Mouse (Mus musculus): Measurements from ENCODE around the gene Zfp874a. TPM values are rescaled to one million over a fixed set of nuclear protein-coding genes. Genes with fewer than 3 reads are reported as not detected.
"Not testable (repeated sequence)": the region's sequence is repeated elsewhere in the genome, so short reads cannot be mapped to it uniquely, and the experiment has no call there.

Zfp874a gene
- total RNA-seq, 2 experiments from 2014 or later, result 9.9 to 12.4 TPM

DNA sequence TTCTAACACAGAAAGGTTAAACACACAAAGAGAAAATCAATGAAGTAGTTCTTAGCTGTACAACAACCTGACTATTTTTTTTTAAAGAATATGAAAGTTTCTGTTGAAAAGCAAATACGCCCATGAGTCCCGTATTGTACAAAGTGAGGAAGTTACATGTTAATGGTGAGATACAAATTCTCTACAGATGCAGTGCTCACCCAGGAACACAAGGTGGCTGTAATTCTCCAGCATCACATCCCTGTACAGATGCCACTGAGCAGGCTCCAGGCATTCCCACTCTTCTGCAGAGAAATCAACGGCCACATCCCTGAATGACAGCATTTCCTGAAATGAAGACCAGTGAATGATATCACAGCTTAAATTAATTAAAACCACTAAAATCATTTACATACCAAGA, 37.8 kb downstream of the Zfp874a start:
- DNase-seq (ENCODE audit: extremely low spot score in 1 of 2, low spot score in 2 of 2); intact Hi-C loops (cut with DNase I): not testable (repeated sequence)

DNA sequence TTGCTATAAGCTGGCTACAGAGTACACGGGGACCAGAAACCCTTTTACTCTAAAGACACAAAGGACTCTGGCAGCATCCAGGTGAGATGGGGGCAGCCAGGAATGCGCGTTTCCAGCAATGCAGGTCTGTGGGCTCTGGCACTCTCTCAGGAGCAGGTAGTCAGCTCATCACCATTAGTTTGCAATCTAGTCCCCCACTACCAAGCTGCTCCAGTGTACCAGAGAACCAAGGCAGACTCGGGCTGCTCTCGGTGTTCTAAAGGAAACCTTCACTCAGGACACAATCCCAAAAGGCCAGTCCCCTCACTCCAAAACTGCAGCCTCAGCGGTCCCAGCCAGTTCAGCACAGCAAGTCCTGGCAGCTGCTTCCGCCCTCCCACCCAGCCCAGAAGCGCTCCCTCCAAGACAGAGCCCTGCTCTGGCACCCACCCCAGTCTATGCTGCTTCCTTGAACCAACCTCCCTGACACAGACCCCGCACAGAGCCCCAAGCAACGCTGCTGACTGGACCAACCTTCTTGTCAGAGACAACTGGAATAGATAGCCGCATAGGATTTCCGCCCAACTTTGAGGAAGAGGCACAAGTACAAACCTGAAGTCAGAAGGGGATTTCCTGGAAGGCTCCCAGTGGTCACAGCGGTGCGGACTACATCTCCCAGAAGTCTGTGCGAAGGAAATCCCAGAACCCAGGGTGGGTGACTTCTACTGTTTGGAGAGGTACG, 52.1 kb downstream of the Zfp874a start, which contains the start of gene Zfp429:
Gene Zfp429, minus strand, starts transcription at position 637 of the 721 bp plus-strand sequence.
- peak; percentile 62 to 81 for DNase-seq (ENCODE audit: extremely low spot score in 1 of 2, low spot score in 2 of 2)
- intact Hi-C loops (cut with DNase I), result not testable (repeated sequence)

DNA sequence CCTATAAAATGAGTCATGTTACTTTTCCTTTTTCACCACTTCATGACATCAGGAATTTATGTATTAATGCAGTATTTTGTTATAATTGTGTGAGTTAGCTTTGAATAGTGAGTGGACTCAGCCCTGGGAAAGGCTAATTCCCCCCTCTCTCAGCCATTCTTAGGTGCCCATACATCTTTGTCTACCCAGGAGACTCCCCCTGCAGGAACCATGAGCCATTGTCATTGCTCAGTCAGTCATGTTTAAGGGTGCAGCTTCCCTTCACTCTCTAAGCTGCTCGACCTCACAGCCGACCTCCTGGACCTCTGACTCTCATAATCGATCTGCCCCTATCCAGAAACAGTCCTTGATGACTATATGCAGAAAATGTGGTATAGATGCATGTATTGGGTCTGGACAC, 75.2 kb downstream of the Zfp874a start:
- DNase-seq (ENCODE audit: extremely low spot score in 1 of 2, low spot score in 2 of 2); intact Hi-C loops (cut with DNase I): not testable (repeated sequence)

DNA sequence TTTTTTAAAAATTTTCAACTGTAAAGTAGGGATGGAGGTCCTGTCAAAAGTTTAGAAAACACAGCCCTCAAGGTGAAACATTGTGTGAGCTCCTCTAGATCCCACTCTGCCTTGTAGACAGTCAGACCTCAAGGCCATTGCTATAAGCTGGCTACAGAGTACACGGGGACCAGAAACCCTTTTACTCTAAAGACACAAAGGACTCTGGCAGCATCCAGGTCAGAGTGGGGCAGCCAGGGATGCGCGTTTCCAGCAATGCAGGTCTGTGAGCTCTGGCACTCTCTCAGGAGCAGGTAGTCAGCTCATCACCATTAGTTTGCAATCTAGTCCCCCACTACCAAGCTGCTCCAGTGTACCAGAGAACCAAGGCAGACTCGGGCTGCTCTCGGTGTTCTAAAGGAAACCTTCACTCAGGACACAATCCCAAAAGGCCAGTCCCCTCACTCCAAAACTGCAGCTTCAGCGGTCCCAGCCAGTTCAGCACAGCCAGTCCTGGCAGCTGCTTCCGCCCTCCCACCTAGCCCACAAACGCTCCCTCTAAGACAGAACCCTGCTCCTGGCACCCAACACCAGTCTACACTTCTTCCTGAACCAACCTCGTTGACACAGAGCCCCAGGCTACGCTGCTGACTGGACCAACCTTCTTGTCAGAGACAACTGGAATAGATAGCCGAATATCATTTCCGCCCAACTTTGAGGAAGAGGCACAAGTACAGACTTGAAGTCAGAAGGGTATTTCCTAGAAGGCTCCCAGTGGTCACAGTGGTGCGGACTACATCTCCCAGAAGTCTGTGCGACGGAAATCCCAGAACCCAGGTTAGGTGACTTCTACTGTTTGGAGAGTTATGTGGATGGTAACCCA, 76.1 kb downstream of the Zfp874a start, which contains the start of the genes Gm28041 and Zfp456:
Gene Gm28041, minus strand, starts transcription at position 684 of the 862 bp plus-strand sequence.
Gene Zfp456, minus strand, starts transcription at position 761 of the 862 bp plus-strand sequence.
- peak; percentile 51 to 53 for DNase-seq (ENCODE audit: extremely low spot score in 1 of 2, low spot score in 2 of 2)
- intact Hi-C loops (cut with DNase I), result loop anchor here (2.0 kb wide), 1 partner anchor 200 kb away; no protein-coding TSS in a partner anchor

Other genes starting within 250 kb of the Zfp874a start
- 10 to 100 TPM; 19.8 to 20.5 TPM for gene Zfp458, start 173.2 kb downstream of the Zfp874a start, total RNA-seq (2021)
- 1 to 10 TPM; 3.2 to 3.6 TPM for gene Zfp457, start 145.1 kb downstream of the Zfp874a start, total RNA-seq (2021)
- 1 to 10 TPM; 2.3 to 2.5 TPM for gene Zfp595, start 119.1 kb downstream of the Zfp874a start, total RNA-seq (2021)
- gene Gm28044, start 91.1 kb downstream of the Zfp874a start, total RNA-seq (2021), result not detected
- under 1 TPM; 0.63 to 0.64 TPM for gene Zfp953, start 91.0 kb downstream of the Zfp874a start, total RNA-seq (2021)
- not detected for gene Gm28041, start 75.9 kb downstream of the Zfp874a start, total RNA-seq (2021)
- gene Zfp456, start 75.8 kb downstream of the Zfp874a start, total RNA-seq (2021), result under 1 TPM; 0.67 to 0.69 TPM
- gene Zfp429, start 51.8 kb downstream of the Zfp874a start, total RNA-seq (2021), result 1 to 10 TPM; 1.7 to 2.1 TPM
- 1 to 10 TPM; 3.1 to 5.3 TPM for gene Zfp459, start 30.2 kb downstream of the Zfp874a start, total RNA-seq (2021)
- gene Zfp874b, start 32.6 kb upstream of the Zfp874a start, total RNA-seq (2021), result 10 to 100 TPM; 14.2 to 15.1 TPM
- 1 to 10 TPM; 5.7 to 7.0 TPM for gene Zfp58, start 48.9 kb upstream of the Zfp874a start, total RNA-seq (2021)
- not detected for gene Gm26965, start 74.5 kb upstream of the Zfp874a start, total RNA-seq (2021)
- gene Zfp87, start 74.6 kb upstream of the Zfp874a start, total RNA-seq (2021), result 10 to 100 TPM; 25.1 to 28.4 TPM
- gene Zfp748, start 102.2 kb upstream of the Zfp874a start, total RNA-seq (2021), result 1 to 10 TPM; 9.5 to 9.6 TPM
- 10 to 100 TPM in 1 of 2 experiments, 1 to 10 TPM in 1; 8.9 to 10.1 TPM for gene Zfp729b, start 158.1 kb upstream of the Zfp874a start, total RNA-seq (2021)
- 1 to 10 TPM in 1 of 2 experiments, under 1 TPM in 1; 0.71 to 1.2 TPM for gene Gm49345, start 186.1 kb upstream of the Zfp874a start, total RNA-seq (2021)
- 1 to 10 TPM; 7.7 to 7.9 TPM for gene Zfp729a, start 186.2 kb upstream of the Zfp874a start, total RNA-seq (2021)
- gene Zfp738, start 235.4 kb upstream of the Zfp874a start, total RNA-seq (2021), result 10 to 100 TPM; 21.0 to 21.8 TPM

All from left cerebral cortex, postnatal 10 days (tissue).